Mouse (Mus musculus) cerebellum, adult 2 months (tissue): ENCODE data around the gene Casq1.

Source experiments
- CTCF ChIP-seq: fragments of 200-500 bp; IDR thresholded peaks from 2 replicates; pipeline ENCODE4 v1.5.1; 2011; ENCODE audit warnings: low read depth, mild to moderate bottlenecking, control low read depth, low read length, moderate library complexity, borderline replicate concordance; ENCODE audit not compliant: insufficient read depth
- POLR2A ChIP-seq: fragments of 200-500 bp; IDR thresholded peaks from 2 replicates; pipeline ENCODE4 v1.6.1; 2011; ENCODE audit warnings: low read length, control low read depth, borderline replicate concordance; ENCODE audit not compliant: insufficient read depth

DNA sequence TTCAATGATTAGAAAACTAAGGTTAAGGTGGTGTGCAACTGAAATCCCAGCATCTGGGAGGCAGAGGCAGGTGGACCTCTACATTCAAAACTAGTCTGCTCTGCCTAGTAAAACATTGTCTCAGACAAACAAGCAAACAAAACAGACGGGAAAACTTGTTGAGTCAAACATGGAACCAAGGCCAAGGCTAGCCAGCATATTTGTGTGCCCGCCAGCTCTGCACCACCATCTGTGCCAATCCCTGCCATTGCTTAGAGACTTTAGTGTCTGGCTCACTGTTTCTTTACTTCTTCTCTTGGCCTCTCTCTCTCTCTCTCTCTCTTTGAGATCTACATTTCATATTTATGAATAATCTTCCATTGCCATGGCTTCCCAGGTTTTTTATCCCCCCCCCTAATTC lies 8.5 kb upstream of the Casq1 start:
- TF ChIP-seq CTCF (no peak), POLR2A (no peak)
